Mouse (Mus musculus) liver, postnatal 0 days (tissue): ENCODE results near the gene Ercc2. TPM values are rescaled to one million over a fixed set of nuclear protein-coding genes. Genes with fewer than 3 reads are reported as not detected.

Experiments used
- ATAC-seq: fragments of 200-750 bp; cut with Nextera tagmentation; 2 replicates; pipeline ENCODE4 v1.8.0; 2017; ENCODE audit warnings: mild to moderate bottlenecking, moderate library complexity
- DNase-seq: peaks from one replicate; pipeline ENCODE4 v3.0.0-alpha.2; 2016
- H3K27ac ChIP-seq: fragments of 300-500 bp; sonication (generic); 2 replicates; pipeline ENCODE4 v1.5.1; 2014; ENCODE audit warnings: antibody characterized with exemption, moderate library complexity, mild to moderate bottlenecking, low read depth
- H3K27me3 ChIP-seq: fragments of 300-500 bp; sonication (generic); 2 replicates; pipeline ENCODE4 v1.6.1; 2014; ENCODE audit warnings: low read length, control low read depth, mixed read lengths; ENCODE audit not compliant: insufficient read depth
- H3K36me3 ChIP-seq: fragments of 300-500 bp; sonication (generic); replicated peaks from 2 replicates; pipeline ENCODE4 v1.6.1; 2014; ENCODE audit warnings: mild to moderate bottlenecking, control low read depth, low read length, moderate library complexity, mixed read lengths; ENCODE audit not compliant: insufficient read depth
- H3K4me1 ChIP-seq: fragments of 300-500 bp; sonication (generic); 2 replicates; pipeline ENCODE4 v1.6.1; 2014; ENCODE audit warnings: antibody characterized with exemption, mild to moderate bottlenecking, control low read depth; ENCODE audit not compliant: insufficient read depth
- H3K4me2 ChIP-seq: fragments of 300-500 bp; sonication (generic); 2 replicates; pipeline ENCODE4 v1.6.1; 2014; ENCODE audit warnings: low read depth, mild to moderate bottlenecking, low read length, moderate library complexity, mixed read lengths
- H3K4me3 ChIP-seq: fragments of 300-500 bp; sonication (generic); 2 replicates; pipeline ENCODE4 v1.5.1; 2014; ENCODE audit warnings: low read depth, low read length
- H3K9ac ChIP-seq: fragments of 300-500 bp; sonication (generic); replicated peaks from 2 replicates; pipeline ENCODE4 v1.6.1; 2014; ENCODE audit warnings: mild to moderate bottlenecking, moderate library complexity
- H3K9me3 ChIP-seq: fragments of 300-500 bp; sonication (generic); 2 replicates; pipeline ENCODE4 v1.6.1; 2016; ENCODE audit warnings: mild to moderate bottlenecking, control low read depth, low read length, mixed read lengths
- CTCF ChIP-seq: sonication (generic); IDR thresholded peaks from 2 replicates; pipeline ENCODE4 v1.5.1; 2016; ENCODE audit warnings: antibody characterized with exemption, low read depth
- EP300 ChIP-seq: IDR thresholded peaks from 2 replicates; pipeline ENCODE4 v1.6.1; 2016; ENCODE audit warnings: antibody characterized with exemption, low read depth, mild to moderate bottlenecking
- WGBS: fragments of 180-500 bp; shearing (Covaris S2); extraction: QIAGEN DNeasy Blood & Tissue Kit; methylation state at CpG from one replicate; pipeline ENCODE4 v1.1.7; 2014; ENCODE audit not compliant: insufficient replicate concordance; 5-methylcytosine and 5-hydroxymethylcytosine counted together
- polyA plus RNA-seq: library from polyadenylated mRNA; unstranded; fragments of >200 nt; fragmentation: Nextera tagmentation; extraction: Ambion mirVana; gene quantifications from 2 replicates; pipeline ENCODE4 v1.2.1, GENCODE M21; 2015

Gene Ercc2
- 3.8 and 4.6 TPM in 2 replicates for polyA plus RNA-seq

DNA sequence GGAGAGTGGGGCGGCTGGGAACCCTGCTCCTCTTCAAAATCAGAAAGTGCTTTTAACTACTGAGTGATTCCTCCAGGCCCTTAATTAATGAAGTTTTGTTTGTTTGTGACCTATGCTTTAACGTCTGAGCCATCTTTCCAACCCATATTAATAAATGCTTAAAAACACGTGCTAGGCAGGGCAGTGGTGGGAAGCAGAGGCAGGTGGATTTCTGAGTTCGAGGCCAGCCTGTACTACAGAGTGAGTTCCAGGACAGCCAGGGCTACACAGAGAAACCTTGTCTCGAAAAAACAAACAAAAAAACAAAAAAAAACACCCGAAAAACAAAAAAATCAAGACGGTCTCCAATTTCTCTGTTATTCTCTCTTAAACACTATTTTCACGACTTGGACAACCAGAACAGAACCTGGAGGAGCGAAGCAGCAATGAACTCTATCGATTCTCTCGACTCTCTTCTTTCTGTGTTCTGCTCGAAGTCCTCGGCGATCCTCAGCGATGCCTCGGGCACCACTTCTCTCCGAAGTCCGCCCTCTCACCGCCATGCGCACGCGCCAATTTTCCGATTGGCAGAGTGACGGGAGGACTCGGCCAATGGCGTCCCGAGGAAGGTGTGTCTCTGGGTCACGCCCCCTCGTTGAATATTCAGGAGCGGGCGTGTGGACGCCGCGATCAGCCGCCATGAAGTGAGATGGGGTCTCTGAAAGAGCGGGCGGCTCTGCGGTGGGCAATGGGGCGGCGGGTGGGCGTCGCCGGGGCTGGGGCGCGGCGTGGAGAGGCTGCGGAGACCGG, at the start of gene Ercc2:
TSS of gene Ercc2 (plus strand) at position 634 of the 789 bp plus-strand sequence.
- H3K4me1 ChIP-seq = peaks cover 10% of the 10 kb centered on the region
- H3K9ac ChIP-seq = peak within 1 kb of the TSS; percentile 76
- peak within 1 kb of the TSS; percentile 86 for H3K4me2 ChIP-seq
- peak within 1 kb of the TSS; percentile 83 for H3K4me3 ChIP-seq
- DNase-seq (peak; percentile 99), ATAC-seq (peak; percentile 99)
- no peak within 1 kb of the TSS; the same call in 1 of the 2 replicates for H3K27ac ChIP-seq
- TF ChIP-seq CTCF (0 out of 2 replicates have a peak, but pooled peaks have one; percentile 0), EP300 (no peak)
- no peaks in the 10 kb centered on the region for H3K27me3 ChIP-seq
- H3K9me3 ChIP-seq = no peaks in the 10 kb centered on the region
- H3K36me3 ChIP-seq = peaks cover 13% of the 10 kb centered on the region
- WGBS = 5% methylated on average over 48 of the region's 48 CpGs

DNA sequence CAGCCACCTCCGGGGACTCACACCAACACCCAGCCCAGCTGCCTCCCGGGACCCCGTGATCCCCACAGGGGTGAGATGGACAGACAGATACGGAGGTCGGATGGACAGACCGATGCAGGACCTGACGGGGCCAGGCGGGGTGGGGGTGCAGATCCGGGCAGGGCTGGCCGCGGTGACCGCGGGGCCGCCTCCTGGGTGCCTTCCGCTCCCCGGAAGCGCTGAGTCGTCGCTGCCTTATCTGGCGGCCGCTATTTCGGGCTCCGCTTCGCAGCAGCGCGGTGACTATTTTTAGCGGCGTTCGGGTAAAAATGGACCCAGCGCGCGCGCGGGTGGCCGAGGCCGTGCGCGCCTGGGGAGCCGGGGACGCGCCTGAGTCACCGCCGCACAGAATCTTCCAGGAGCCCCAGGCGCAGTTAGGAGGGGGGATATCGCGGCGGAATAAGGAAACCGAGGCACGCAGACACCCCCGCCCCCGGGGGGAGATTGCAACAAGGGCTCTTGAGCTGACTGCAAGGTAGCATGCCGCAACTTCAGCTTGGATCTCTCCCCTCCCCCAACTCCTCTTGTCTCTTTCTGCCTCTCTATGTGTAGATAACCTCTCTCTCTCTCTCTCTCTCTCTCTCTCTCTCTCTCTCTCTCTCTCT, 49.0 kb upstream of the Ercc2 start:
- 0% methylated on average over 47 of the region's 52 CpGs for WGBS
- ATAC-seq = peak; percentile 71

DNA sequence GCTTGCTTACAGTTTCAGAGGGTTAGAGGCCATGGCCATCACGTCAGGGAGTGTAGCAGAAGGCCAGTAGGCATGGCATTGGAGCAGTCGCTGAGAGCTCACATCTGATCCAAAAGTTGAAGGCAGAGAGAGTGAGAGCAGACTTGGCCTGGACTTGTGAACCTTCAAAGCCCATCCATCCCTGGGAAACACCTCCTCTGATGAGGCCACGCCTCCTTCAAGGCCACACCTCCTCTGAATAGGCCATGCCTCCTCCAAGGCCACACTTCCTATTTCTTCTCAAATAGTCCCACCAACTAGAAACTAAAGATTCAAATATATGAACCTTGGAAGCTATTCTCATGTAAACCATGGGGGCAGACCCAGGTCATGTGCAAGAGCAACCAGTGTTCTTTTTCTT, 46.2 kb upstream of the Ercc2 start:
- Histone ChIP-seq H3K9me3 (no peaks in the 10 kb centered on the region), H3K4me1 (peaks cover 8% of the 10 kb centered on the region), H3K36me3 (no peaks in the 10 kb centered on the region), H3K4me2 (no peak overlapping the region), H3K9ac (no peak overlapping the region), H3K4me3 (no peak overlapping the region), H3K27ac (no peak overlapping the region), H3K27me3 (no peaks in the 10 kb centered on the region)
- DNase-seq (no peak), ATAC-seq (0 out of 2 replicates have a peak, but pooled peaks have one; percentile 43)
- 38% methylated on average over 3 of the region's 3 CpGs for WGBS
- TF ChIP-seq EP300 (no peak), CTCF (no peak)

More for the DNA sequence above, 49.0 kb upstream of the Ercc2 start:
- TF ChIP-seq CTCF (no peak), EP300 (no peak)
- Histone ChIP-seq H3K4me3 (peak overlapping the region; percentile 54), H3K9ac (peak overlapping the region; percentile 61), H3K27me3 (no peaks in the 10 kb centered on the region), H3K36me3 (no peaks in the 10 kb centered on the region), H3K9me3 (no peaks in the 10 kb centered on the region), H3K4me1 (peaks cover 9% of the 10 kb centered on the region), H3K27ac (peak overlapping the region; percentile 41; the same call in 1 of the 2 replicates), H3K4me2 (peak overlapping the region; percentile 73)
- DNase-seq = peak; percentile 76

DNA sequence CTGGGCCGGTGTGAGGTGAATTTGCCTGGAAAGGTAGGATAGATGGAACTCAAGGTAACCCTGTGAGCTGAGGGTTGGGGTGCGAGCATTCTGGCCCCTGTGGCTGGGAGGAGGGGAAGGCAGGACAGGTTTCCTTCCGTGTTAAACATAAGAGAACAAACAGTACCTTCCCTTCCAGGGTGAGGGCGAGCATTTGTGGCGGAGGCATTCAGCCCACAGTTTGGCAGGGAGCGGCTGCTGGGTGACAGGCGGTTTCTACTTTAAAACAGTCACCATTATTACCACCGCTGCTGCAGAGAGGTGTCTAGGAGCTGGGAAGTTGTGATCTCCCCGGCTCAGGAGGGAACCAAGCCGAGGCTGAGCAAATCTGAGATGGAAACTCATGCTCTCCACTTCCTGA, 44.7 kb upstream of the Ercc2 start:
- ATAC-seq (no peak), DNase-seq (no peak)
- H3K27ac ChIP-seq = no peak overlapping the region
- no peaks in the 10 kb centered on the region for H3K9me3 ChIP-seq
- H3K36me3 ChIP-seq = no peaks in the 10 kb centered on the region
- WGBS = 55% methylated on average over 10 of the region's 10 CpGs
- no peak overlapping the region for H3K4me2 ChIP-seq
- peaks cover 14% of the 10 kb centered on the region for H3K27me3 ChIP-seq
- peaks cover 12% of the 10 kb centered on the region for H3K4me1 ChIP-seq
- H3K9ac ChIP-seq = no peak overlapping the region
- no peak for TF ChIP-seq EP300
- no peak for TF ChIP-seq CTCF
- no peak overlapping the region for H3K4me3 ChIP-seq

DNA sequence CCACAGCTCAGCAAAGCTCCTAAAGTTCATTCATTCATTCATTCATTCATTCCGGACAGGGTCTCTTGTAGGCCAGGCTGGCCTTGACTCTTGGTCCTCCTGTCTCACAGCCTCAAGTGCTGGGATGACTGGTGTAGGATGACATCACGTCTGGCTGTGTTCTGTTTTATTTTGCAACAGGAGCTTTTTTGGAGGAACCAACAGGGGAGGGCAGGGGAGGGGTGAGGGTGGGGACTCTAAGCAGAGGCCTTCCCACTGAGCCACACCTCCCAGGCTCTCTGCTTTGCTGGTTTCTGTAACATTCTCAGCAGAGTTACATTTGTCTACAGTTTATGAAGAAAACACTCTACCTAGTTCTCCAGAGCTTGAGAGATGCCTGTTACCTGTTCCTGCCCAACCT, 43.8 kb upstream of the Ercc2 start:
- Histone ChIP-seq H3K36me3 (no peaks in the 10 kb centered on the region), H3K4me1 (peaks cover 14% of the 10 kb centered on the region), H3K9me3 (no peaks in the 10 kb centered on the region), H3K4me3 (no peak overlapping the region), H3K27me3 (peaks cover 21% of the 10 kb centered on the region), H3K4me2 (no peak overlapping the region), H3K27ac (no peak overlapping the region), H3K9ac (no peak overlapping the region)
- no peak for TF ChIP-seq EP300
- TF ChIP-seq CTCF = no peak
- ATAC-seq (peak; percentile 70), DNase-seq (no peak)
- 45% methylated on average over 2 of the region's 2 CpGs for WGBS

DNA sequence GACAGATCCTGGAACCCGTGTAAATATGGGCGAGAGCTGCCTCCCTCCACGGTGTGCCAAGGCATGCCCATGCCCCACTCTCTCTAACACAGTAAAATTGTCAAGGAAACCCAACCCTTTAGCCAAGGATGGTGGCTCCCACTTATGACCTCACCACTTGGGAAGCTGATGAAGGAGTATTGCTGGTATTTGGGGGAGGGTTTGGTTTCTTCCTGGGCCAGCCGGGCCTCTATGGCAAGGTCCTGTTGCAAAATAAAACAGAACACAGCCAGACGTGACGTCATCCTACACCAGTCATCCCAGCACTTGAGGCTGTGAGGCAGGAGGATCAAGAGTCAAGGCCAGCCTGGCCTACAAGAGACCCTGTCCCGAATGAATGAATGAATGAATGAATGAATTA, 43.2 kb upstream of the Ercc2 start:
- Histone ChIP-seq H3K27me3 (peaks cover 23% of the 10 kb centered on the region), H3K4me2 (no peak overlapping the region), H3K36me3 (no peaks in the 10 kb centered on the region), H3K4me1 (peaks cover 19% of the 10 kb centered on the region), H3K9ac (no peak overlapping the region), H3K4me3 (no peak overlapping the region), H3K27ac (no peak overlapping the region), H3K9me3 (no peaks in the 10 kb centered on the region)
- ATAC-seq (no peak), DNase-seq (no peak)
- WGBS = 61% methylated on average over 7 of the region's 7 CpGs
- TF ChIP-seq CTCF = no peak
- TF ChIP-seq EP300 = no peak
